Mouse (Mus musculus) liver, embryonic 14.5 days (tissue): ENCODE data around the gene Npas3. TPM values are rescaled to one million over a fixed set of nuclear protein-coding genes. Genes with fewer than 3 reads are reported as not detected.

ENCODE experiments used
- ATAC-seq: fragments of 200-750 bp; cut with Nextera tagmentation; 2 replicates; pipeline ENCODE4 v1.8.0; 2017; ENCODE audit warnings: moderate number of reproducible peaks, mild to moderate bottlenecking, moderate library complexity; ENCODE audit not compliant: insufficient read depth
- DNase-seq, 3 experiments: peaks; one replicate each; pipeline ENCODE4 v3.0.0-alpha.2; 2012 to 2013; ENCODE audit warnings: low read depth in 3 of 3, low spot score in 3 of 3
- H3K27ac ChIP-seq: fragments of 300-500 bp; sonication (generic); 2 replicates; pipeline ENCODE4 v1.5.1; 2014; ENCODE audit warnings: moderate library complexity, mild to moderate bottlenecking, control low read depth, inconsistent platforms
- H3K27me3 ChIP-seq: fragments of 300-500 bp; sonication (generic); 2 replicates; pipeline ENCODE4 v1.6.1; 2014; ENCODE audit warnings: mild to moderate bottlenecking, low read length, moderate library complexity; ENCODE audit not compliant: control insufficient read depth, insufficient read depth
- H3K36me3 ChIP-seq: fragments of 300-500 bp; sonication (generic); replicated peaks from 2 replicates; pipeline ENCODE4 v1.6.1; 2014; ENCODE audit warnings: low read depth; ENCODE audit not compliant: control insufficient read depth, insufficient read depth
- H3K4me1 ChIP-seq, 2 experiments: fragments of 200-500 bp in 1 of 2; fragments of 300-500 bp in 1 of 2; sonication (generic) in 1 of 2; replicated peaks; 2 replicates each; pipeline ENCODE4 v1.6.1; 2012 to 2014; ENCODE audit warnings: antibody characterized with exemption in 1 of 2, inconsistent platforms in 1 of 2, low read length in 1 of 2; ENCODE audit not compliant: control insufficient read depth in 2 of 2, insufficient read depth in 2 of 2
- H3K4me2 ChIP-seq: fragments of 300-500 bp; sonication (generic); 2 replicates; pipeline ENCODE4 v1.6.1; 2014; ENCODE audit warnings: low read depth, mild to moderate bottlenecking, control low read depth, moderate library complexity
- H3K4me3 ChIP-seq, 2 experiments: fragments of 200-500 bp in 1 of 2; fragments of 300-500 bp in 1 of 2; sonication (generic) in 1 of 2; 2 replicates each; pipeline ENCODE4 v1.5.1; 2012 to 2014; ENCODE audit warnings: low read depth in 2 of 2, low read length in 2 of 2, mild to moderate bottlenecking in 2 of 2, control low read depth in 1 of 2, inconsistent platforms in 1 of 2, moderate library complexity in 1 of 2; ENCODE audit not compliant: insufficient read depth in 1 of 2
- H3K9ac ChIP-seq: fragments of 300-500 bp; sonication (generic); replicated peaks from 2 replicates; pipeline ENCODE4 v1.6.1; 2014; ENCODE audit warnings: mild to moderate bottlenecking, control low read depth, moderate library complexity
- H3K9me3 ChIP-seq: fragments of 300-500 bp; sonication (generic); 2 replicates; pipeline ENCODE4 v1.6.1; 2016; ENCODE audit warnings: low read length, mixed read lengths; ENCODE audit not compliant: control insufficient read depth
- CTCF ChIP-seq: IDR thresholded peaks from 2 replicates; pipeline ENCODE4 v1.5.1; 2016; ENCODE audit warnings: antibody characterized with exemption, low read depth, control low read depth
- EP300 ChIP-seq: IDR thresholded peaks from 2 replicates; pipeline ENCODE4 v1.6.1; 2016; ENCODE audit warnings: antibody characterized with exemption, low read depth
- WGBS: fragments of 180-500 bp; shearing (Covaris S2); extraction: QIAGEN DNeasy Blood & Tissue Kit; methylation state at CpG from one replicate; pipeline ENCODE4 v1.1.7; 2014; ENCODE audit not compliant: insufficient replicate concordance; 5-methylcytosine and 5-hydroxymethylcytosine counted together
- polyA plus RNA-seq, 2 experiments: library from polyadenylated mRNA; depleted of rRNA in 1 of 2; stranded (reverse) in 1 of 2; unstranded in 1 of 2; fragments of >200 nt; fragmentation: Nextera tagmentation in 1 of 2; extraction: Ambion mirVana in 1 of 2; gene quantifications; 2 replicates each; pipeline versions ENCODE4 v1.2.1 to v1.2.3; 2012 to 2014

Gene Npas3
- polyA plus RNA-seq, 2 experiments: 0.08 to 0.09 TPM

GRCm38 (mm10) chr12:53694346-53694745 is 445.9 kb downstream of the Npas3 start:
- TF ChIP-seq CTCF: no peak

GRCm38 (mm10) chr12:53695324-53695723 is 446.8 kb downstream of the Npas3 start:
- Histone ChIP-seq H3K4me3 (no peak overlapping the region), H3K36me3 (no peaks in the 10 kb centered on the region), H3K4me1 (no peaks in the 10 kb centered on the region), H3K4me2 (no peak overlapping the region), H3K9me3 (no peaks in the 10 kb centered on the region), H3K27me3 (no peaks in the 10 kb centered on the region), H3K27ac (no peak overlapping the region), H3K9ac (no peak overlapping the region)
- no peak for ATAC-seq
- TF ChIP-seq EP300 (no peak), CTCF (no peak)
- WGBS: 54% methylated on average over 3 of the region's 3 CpGs
- DNase-seq: no peak

More at GRCm38 (mm10) chr12:53694346-53694745, 445.9 kb downstream of the Npas3 start:
- Histone ChIP-seq H3K27me3 (no peaks in the 10 kb centered on the region), H3K4me3 (no peak overlapping the region), H3K9ac (no peak overlapping the region), H3K4me1 (no peaks in the 10 kb centered on the region), H3K4me2 (no peak overlapping the region), H3K27ac (no peak overlapping the region), H3K9me3 (no peaks in the 10 kb centered on the region), H3K36me3 (no peaks in the 10 kb centered on the region)
- DNase-seq: no peak
- WGBS: 56% methylated on average over 4 of the region's 4 CpGs
- ATAC-seq: no peak

- ATAC-seq (no peak), DNase-seq (no peak)
- H3K4me2 ChIP-seq: no peak overlapping the region
- H3K27ac ChIP-seq: no peak overlapping the region
- H3K9me3 ChIP-seq: no peaks in the 10 kb centered on the region
- no peaks in the 10 kb centered on the region for H3K4me1 ChIP-seq
- no peak overlapping the region for H3K4me3 ChIP-seq
- TF ChIP-seq CTCF (no peak), EP300 (no peak)
- 64% methylated on average over 7 of the region's 7 CpGs for WGBS
- H3K27me3 ChIP-seq: no peaks in the 10 kb centered on the region
- H3K9ac ChIP-seq: no peak overlapping the region
- H3K36me3 ChIP-seq: no peaks in the 10 kb centered on the region
These were observed 449.2 kb downstream of the Npas3 start for GRCm38 (mm10) chr12:53697645-53698044.

- Histone ChIP-seq H3K27me3 (no peaks in the 10 kb centered on the region), H3K4me1 (no peaks in the 10 kb centered on the region), H3K9ac (no peak overlapping the region), H3K9me3 (no peaks in the 10 kb centered on the region), H3K36me3 (no peaks in the 10 kb centered on the region), H3K4me3 (no peak overlapping the region), H3K27ac (no peak overlapping the region), H3K4me2 (no peak overlapping the region)
- TF ChIP-seq CTCF (no peak), EP300 (no peak)
- WGBS: 52% methylated on average over 9 of the region's 9 CpGs
- no peak for DNase-seq
- ATAC-seq: no peak
These were observed 450.2 kb downstream of the Npas3 start for GRCm38 (mm10) chr12:53698483-53699227.

- WGBS: 43% methylated on average over 6 of the region's 6 CpGs
- Histone ChIP-seq H3K27me3 (no peaks in the 10 kb centered on the region), H3K9me3 (no peaks in the 10 kb centered on the region), H3K4me2 (no peak overlapping the region), H3K36me3 (no peaks in the 10 kb centered on the region), H3K9ac (no peak overlapping the region), H3K4me3 (no peak overlapping the region), H3K27ac (no peak overlapping the region), H3K4me1 (no peaks in the 10 kb centered on the region)
- DNase-seq (no peak), ATAC-seq (no peak)
- TF ChIP-seq EP300 (no peak), CTCF (peak; percentile 30; the same call in 1 of the 2 replicates)
These were observed 471.4 kb downstream of the Npas3 start for GRCm38 (mm10) chr12:53719896-53720295.
